Mouse (Mus musculus): ENCODE data around the gene Rpl13a. TPM values are rescaled to one million over a fixed set of nuclear protein-coding genes. Genes with fewer than 3 reads are reported as not detected.
"Not testable (repeated sequence)": the region's sequence is repeated elsewhere in the genome, so short reads cannot be mapped to it uniquely, and the experiment has no call there.

Rpl13a gene
- polyA plus RNA-seq, 1 experiment from 2014 or later, result 820 TPM

- Histone ChIP-seq H3K27ac (replicated peaks) (no peak overlapping the region), H3K27me3 (no peaks in the 10 kb centered on the region), H3K4me2 (no peak overlapping the region), H3K9me3 (no peaks in the 10 kb centered on the region), H3K4me1 (replicated peaks) (0 out of 2 replicates have a peak, but pooled peaks cover 6% of the 10 kb centered on the region), H3K9ac (no peak overlapping the region), H3K36me3 (no peaks in the 10 kb centered on the region), H3K4me3 (no peak overlapping the region)
- ATAC-seq (ENCODE audit: low read depth), result no peak
- 78% methylated on average over 8 of the region's 8 CpGs for WGBS
Measured at GRCm38 (mm10) chr7:45105491-45105890, 23.1 kb downstream of the Rpl13a start.

DNA sequence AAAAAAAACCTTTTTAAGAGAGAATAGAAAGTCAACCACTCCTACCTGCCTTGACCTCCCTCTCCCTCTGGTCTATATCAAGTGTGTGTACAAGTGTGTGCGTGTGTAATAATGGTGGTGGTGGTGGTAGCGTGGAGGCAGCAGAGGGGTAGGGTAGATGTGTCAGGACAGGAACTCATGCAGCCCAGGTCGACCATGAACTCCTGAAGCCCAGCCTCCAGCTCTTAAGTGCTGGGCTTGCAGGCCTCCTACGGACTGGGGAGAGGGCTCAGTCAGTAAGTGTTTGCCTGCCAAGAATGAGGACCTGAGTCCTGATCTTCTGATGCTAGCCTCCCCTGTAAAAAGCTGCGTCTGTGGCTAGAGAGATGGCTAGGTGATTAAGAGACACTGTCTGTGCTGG lies 23.6 kb downstream of the Rpl13a start:
- no peak overlapping the region for H3K4me2 ChIP-seq
- H3K36me3 ChIP-seq, result no peaks in the 10 kb centered on the region
- no peak overlapping the region for H3K9ac ChIP-seq
- H3K27me3 ChIP-seq, result no peaks in the 10 kb centered on the region
- no peak overlapping the region for H3K4me3 ChIP-seq
- no peak overlapping the region for H3K27ac ChIP-seq (replicated peaks)
- H3K9me3 ChIP-seq, result no peaks in the 10 kb centered on the region
- 80% methylated on average over 5 of the region's 5 CpGs for WGBS
- H3K4me1 ChIP-seq (replicated peaks), result 0 out of 2 replicates have a peak, but pooled peaks cover 6% of the 10 kb centered on the region
- ATAC-seq (ENCODE audit: low read depth), result no peak

DNA sequence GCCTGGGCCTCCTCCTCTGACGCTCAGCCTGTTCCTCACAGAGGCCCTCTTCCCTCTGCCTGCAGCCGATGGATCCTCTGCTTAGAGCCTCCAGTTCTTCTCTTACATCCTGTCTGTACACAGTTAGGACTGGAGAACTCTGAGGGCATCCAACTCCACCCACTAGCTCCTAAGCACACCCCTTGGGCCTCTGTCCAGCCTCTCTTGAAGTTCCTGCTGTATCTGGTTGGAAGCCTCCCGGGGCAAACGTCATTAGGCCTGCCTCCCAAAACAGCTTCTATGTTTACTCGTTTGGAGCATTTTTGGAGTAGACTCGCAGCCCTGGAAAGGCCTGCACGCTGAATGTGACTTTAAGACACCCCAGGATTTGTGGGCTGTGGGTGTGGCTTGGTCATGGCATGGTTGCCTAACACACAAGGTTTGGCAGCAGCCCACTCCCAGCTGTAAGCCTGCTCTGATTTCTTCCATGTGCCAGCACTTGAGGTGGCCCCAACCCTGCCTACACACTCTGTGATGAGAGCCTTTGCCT lies 24.8 kb downstream of the Rpl13a start, which contains the start of gene Fcgrt:
Gene Fcgrt (minus strand): TSS at position 200 of the 529 bp plus-strand sequence.
- ATAC-seq (ENCODE audit: low read depth), result peak; percentile 56; the same call in 1 of the 2 replicates
- Histone ChIP-seq H3K4me3 (peak within 1 kb of the TSS; percentile 21), H3K27ac (replicated peaks) (peak within 1 kb of the TSS; percentile 56), H3K36me3 (no peaks in the 10 kb centered on the region), H3K4me2 (peak within 1 kb of the TSS; percentile 34), H3K4me1 (replicated peaks) (0 out of 2 replicates have a peak, but pooled peaks cover 6% of the 10 kb centered on the region), H3K9ac (peak within 1 kb of the TSS; percentile 31; the same call in 1 of the 2 replicates), H3K27me3 (no peaks in the 10 kb centered on the region), H3K9me3 (no peaks in the 10 kb centered on the region)
- WGBS, result 64% methylated on average over 7 of the region's 7 CpGs

GRCm38 (mm10) chr7:45102940-45103585 lies 25.5 kb downstream of the Rpl13a start:
- no peaks in the 10 kb centered on the region for H3K27me3 ChIP-seq
- peak overlapping the region; percentile 34 for H3K4me2 ChIP-seq
- H3K9ac ChIP-seq, result peak overlapping the region; percentile 31; the same call in 1 of the 2 replicates
- no peaks in the 10 kb centered on the region for H3K36me3 ChIP-seq
- no peak for ATAC-seq (ENCODE audit: low read depth)
- peak overlapping the region; percentile 21 for H3K4me3 ChIP-seq
- H3K27ac ChIP-seq (replicated peaks), result peak overlapping the region; percentile 56
- WGBS, result 83% methylated on average over 9 of the region's 9 CpGs
- H3K4me1 ChIP-seq (replicated peaks), result 0 out of 2 replicates have a peak, but pooled peaks cover 6% of the 10 kb centered on the region
- no peaks in the 10 kb centered on the region for H3K9me3 ChIP-seq

DNA sequence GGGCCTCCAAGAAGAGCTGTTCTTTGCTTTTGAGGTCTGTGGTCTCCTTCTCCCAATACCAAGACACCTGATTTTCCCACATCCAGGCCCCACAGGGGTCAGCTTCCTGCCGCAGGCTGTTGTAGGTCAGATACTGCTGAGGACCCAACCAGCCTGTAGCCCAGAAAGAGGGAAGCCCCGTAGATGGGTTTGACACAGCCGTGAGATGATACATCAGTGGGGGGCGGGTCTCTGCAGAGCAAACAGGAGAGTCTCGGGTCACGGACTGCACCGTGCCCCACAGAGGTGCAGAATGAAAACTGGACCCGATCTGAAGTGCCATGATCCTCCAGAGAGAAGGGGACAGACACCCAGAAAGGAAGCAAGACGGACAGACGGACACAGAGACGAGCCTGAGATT lies 26.1 kb downstream of the Rpl13a start:
- Histone ChIP-seq H3K4me1 (replicated peaks) (0 out of 2 replicates have a peak, but pooled peaks cover 6% of the 10 kb centered on the region), H3K4me2 (peak overlapping the region; percentile 34)
- 89% methylated on average over 11 of the region's 11 CpGs for WGBS

DNA sequence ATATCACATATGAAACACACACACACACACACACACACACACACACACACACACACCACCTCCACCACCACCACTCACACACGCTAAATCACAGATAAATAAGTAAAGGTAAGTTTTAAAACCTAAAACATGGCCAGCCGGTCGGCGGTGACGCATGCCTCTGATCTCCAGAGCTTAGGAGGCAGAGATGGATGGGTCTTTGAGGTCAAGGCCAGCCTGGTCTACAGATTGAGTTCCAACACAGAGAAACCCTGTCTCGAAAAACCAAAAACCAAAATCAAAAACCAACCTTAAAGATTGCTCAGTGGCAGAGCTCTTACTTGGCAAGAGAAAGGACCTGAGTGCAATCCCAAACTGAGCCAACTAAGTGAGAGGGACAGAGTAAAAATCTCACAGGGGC lies 28.5 kb downstream of the Rpl13a start:
- ATAC-seq (ENCODE audit: low read depth), result no peak
- WGBS, result 95% methylated on average over 6 of the region's 6 CpGs
- Histone ChIP-seq H3K4me2 (no peak overlapping the region), H3K27ac (replicated peaks) (no peak overlapping the region), H3K4me3 (no peak overlapping the region), H3K4me1 (replicated peaks) (no peaks in the 10 kb centered on the region), H3K36me3 (no peaks in the 10 kb centered on the region), H3K9ac (no peak overlapping the region), H3K9me3 (no peaks in the 10 kb centered on the region), H3K27me3 (no peaks in the 10 kb centered on the region)

More for the DNA sequence above, 26.1 kb downstream of the Rpl13a start:
- Histone ChIP-seq H3K27me3 (no peaks in the 10 kb centered on the region), H3K36me3 (no peaks in the 10 kb centered on the region), H3K9ac (no peak overlapping the region), H3K4me3 (no peak overlapping the region), H3K9me3 (no peaks in the 10 kb centered on the region), H3K27ac (replicated peaks) (no peak overlapping the region)
- no peak for ATAC-seq (ENCODE audit: low read depth)

DNA sequence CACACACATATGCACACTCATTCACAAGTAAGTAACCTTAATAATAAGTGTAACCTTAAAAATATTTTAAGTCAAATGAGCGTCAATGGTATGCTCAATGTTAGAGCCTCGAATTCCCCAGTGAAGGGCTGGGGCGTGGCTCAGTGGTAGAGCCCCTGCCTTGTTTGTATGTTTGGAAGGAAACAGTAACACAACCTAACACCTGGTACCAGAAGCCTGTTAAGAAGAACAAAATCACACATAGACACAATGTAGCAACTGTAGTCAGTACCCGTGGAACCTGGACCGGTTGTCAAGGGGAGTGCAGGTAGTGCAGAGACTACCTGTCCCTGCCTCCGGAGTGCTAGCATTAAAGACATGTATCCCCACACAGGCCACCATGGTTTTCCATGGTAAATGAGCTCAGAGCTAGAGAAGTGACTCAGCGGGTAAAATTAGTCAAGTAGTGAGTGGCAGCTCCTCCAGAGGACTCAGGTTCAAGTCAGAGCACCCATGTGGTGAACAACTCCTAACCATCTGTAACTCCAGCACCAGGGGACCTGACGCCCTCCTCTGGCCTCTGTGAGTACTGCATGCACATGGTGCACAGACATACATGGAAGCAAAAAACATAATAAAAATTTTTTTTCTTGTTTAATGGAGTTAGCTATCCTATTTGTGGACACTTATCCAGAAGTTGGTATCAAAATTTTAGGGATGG lies 29.9 kb downstream of the Rpl13a start:
- H3K9ac ChIP-seq, result no peak overlapping the region
- 90% methylated on average over 8 of the region's 8 CpGs for WGBS

DNA sequence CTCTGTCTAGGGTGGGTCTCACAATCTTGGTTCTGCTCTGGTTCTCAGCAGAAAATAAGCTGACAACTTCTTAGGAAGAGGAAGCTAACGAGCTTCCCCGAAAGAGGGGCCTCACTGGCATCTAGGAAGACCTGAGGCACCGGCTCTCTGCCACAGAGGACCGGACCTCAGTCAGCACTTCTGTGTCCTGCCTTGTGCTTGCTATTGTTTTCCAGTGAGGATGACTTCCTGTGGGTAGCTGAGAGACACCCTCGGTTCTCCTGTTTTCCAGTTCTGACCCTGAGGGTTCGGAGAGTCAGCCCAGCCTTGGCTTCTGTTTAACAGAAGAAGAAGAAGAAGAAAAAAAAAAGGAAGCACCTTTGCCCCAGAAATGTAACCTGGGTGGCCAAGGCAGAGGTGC lies 31.1 kb downstream of the Rpl13a start:
- H3K9me3 ChIP-seq, result no peaks in the 10 kb centered on the region
- no peak overlapping the region for H3K4me3 ChIP-seq
- peaks cover 6% of the 10 kb centered on the region; the same call in 1 of the 2 replicates for H3K4me1 ChIP-seq (replicated peaks)

More for the DNA sequence above, 29.9 kb downstream of the Rpl13a start:
- Histone ChIP-seq H3K4me2 (no peak overlapping the region), H3K4me3 (no peak overlapping the region), H3K36me3 (no peaks in the 10 kb centered on the region), H3K9me3 (no peaks in the 10 kb centered on the region), H3K27ac (replicated peaks) (no peak overlapping the region), H3K27me3 (no peaks in the 10 kb centered on the region), H3K4me1 (replicated peaks) (no peaks in the 10 kb centered on the region)
- no peak for ATAC-seq (ENCODE audit: low read depth)

DNA sequence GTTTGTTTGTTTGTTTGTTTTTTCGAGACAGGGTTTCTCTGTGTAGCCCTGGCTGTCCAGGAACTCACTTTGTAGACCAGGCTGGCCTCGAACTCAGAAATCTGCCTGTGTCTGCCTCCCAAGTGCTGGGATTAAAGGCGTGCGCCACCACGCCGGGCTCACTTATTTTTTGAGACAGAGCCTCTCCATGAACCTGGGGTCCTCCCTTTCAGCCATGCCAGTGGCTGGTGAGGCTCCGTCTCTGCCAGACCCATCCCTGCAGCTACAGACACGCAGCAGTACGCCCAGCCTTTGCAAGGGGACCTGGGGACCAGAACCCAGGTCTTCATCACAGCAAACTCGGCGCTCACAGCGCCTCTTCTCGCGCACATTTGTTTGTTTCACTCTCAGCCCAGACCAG lies 32.6 kb downstream of the Rpl13a start:
- H3K27ac ChIP-seq (replicated peaks); H3K36me3 ChIP-seq; H3K9me3 ChIP-seq; ATAC-seq (ENCODE audit: low read depth); H3K9ac ChIP-seq; H3K4me2 ChIP-seq; H3K27me3 ChIP-seq; H3K4me3 ChIP-seq: not testable (repeated sequence)
- peaks cover 18% of the 10 kb centered on the region for H3K4me1 ChIP-seq (replicated peaks)
- 95% methylated on average over 14 of the region's 14 CpGs for WGBS

More for the DNA sequence above, 31.1 kb downstream of the Rpl13a start:
- no peak overlapping the region for H3K4me2 ChIP-seq
- ATAC-seq (ENCODE audit: low read depth), result no peak
- 0 out of 2 replicates have a peak overlapping the region, but pooled peaks have one; percentile 18 for H3K27ac ChIP-seq (replicated peaks)
- no peaks in the 10 kb centered on the region for H3K36me3 ChIP-seq
- H3K9ac ChIP-seq, result peak overlapping the region; percentile 31; the same call in 1 of the 2 replicates
- H3K27me3 ChIP-seq, result no peaks in the 10 kb centered on the region
- 75% methylated on average over 6 of the region's 6 CpGs for WGBS

DNA sequence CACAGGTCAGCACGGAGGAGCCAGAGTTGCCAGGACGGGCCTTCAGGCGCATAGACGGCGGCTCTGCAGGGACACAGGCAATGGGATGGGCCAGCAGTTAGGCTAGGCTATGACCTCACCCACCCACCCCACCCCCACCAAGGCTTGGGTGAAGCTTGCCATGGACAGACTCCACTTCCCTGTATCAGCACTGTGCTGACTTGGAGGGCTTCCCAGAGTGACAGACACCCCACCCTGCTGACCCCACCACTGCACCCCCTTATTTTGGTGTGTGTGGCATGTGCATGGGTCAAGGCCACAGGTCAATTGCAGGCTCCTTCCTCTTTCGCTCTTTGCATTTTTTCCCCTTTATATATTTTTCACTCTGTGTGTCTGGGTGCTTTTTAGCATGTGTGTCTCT lies 33.2 kb downstream of the Rpl13a start:
- Histone ChIP-seq H3K9ac (no peak overlapping the region), H3K27me3 (no peaks in the 10 kb centered on the region), H3K9me3 (no peaks in the 10 kb centered on the region), H3K4me3 (no peak overlapping the region), H3K27ac (replicated peaks) (no peak overlapping the region), H3K36me3 (no peaks in the 10 kb centered on the region), H3K4me2 (no peak overlapping the region), H3K4me1 (replicated peaks) (peaks cover 24% of the 10 kb centered on the region)
- 85% methylated on average over 6 of the region's 6 CpGs for WGBS
- ATAC-seq (ENCODE audit: low read depth), result no peak

- Histone ChIP-seq H3K4me2 (no peak overlapping the region), H3K9me3 (no peaks in the 10 kb centered on the region), H3K27ac (replicated peaks) (no peak overlapping the region), H3K4me3 (no peak overlapping the region), H3K4me1 (replicated peaks) (peaks cover 24% of the 10 kb centered on the region), H3K36me3 (no peaks in the 10 kb centered on the region), H3K27me3 (no peaks in the 10 kb centered on the region), H3K9ac (no peak overlapping the region)
- WGBS, result 11% methylated on average over 7 of the region's 7 CpGs
- ATAC-seq (ENCODE audit: low read depth), result no peak
Measured at GRCm38 (mm10) chr7:45094121-45094520, 34.4 kb downstream of the Rpl13a start.

DNA sequence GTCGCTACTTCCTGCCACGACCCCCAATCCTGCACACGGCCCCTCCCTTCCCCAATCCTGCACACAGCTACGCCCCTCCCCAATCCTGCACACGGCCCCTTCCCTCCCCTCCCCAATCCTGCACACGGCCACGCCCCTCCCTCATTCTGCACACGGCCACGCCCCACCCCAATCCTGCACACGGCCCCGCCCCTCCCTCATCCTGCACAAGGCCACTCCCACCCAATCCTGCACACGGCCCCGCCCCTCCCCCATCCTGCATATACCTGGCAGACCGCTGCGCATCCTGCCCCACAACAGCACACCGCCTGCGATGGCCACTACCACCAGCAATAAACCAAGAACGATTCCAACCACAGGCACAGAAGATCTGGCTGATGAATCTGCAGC lies 35.0 kb downstream of the Rpl13a start:
- Histone ChIP-seq H3K4me3 (no peak overlapping the region), H3K36me3 (no peaks in the 10 kb centered on the region), H3K27ac (replicated peaks) (no peak overlapping the region), H3K27me3 (no peaks in the 10 kb centered on the region), H3K9ac (no peak overlapping the region), H3K4me1 (replicated peaks) (peaks cover 24% of the 10 kb centered on the region), H3K4me2 (no peak overlapping the region), H3K9me3 (no peaks in the 10 kb centered on the region)
- WGBS, result 22% methylated on average over 17 of the region's 18 CpGs
- no peak for ATAC-seq (ENCODE audit: low read depth)
